Comparison of ENCODE assay signal across 11 mouse cellular contexts in the genomic region with DNA sequence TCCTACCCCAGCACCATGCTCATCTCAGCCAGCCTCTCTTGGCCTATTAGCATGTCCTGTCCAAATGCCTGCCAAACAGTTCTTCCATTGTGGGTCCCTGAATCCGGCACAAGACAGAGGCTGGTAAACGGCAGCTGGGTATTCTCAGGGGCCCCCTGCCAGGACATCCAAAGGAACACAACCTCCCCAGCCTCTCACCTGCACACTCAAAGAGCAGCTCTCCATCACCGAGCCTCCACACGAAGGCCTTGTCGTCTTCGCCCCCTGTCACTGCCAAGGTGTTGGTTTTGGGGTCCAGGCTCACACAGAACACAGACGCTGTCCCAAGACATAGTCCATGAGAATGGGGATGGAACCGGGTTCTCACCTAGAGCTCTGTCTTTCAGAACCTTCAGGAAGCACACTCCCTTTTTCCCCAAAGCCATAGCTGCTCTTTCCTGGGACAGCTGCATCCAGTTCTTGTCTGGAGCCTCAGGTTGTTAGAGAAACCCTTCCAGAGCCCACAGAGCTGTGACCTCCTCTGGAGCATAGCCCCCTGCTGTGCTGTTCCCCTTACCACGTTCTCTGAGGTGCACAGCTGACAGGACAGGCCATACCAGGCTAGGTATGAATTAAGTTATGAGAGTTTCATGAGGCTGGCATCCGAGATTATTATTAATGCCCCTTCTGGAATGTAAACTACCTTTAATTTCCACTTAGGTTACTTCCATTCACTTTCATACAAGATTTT. TPM values are rescaled to one million over a fixed set of nuclear protein-coding genes. Genes with fewer than 3 reads are reported as not detected.
DNase-seq lines count a peak whose midpoint lies in the region; ATAC-seq lines count a peak whose summit lies in the region.
"Had no signal": no experiment of that assay in that cellular context is flagged by ENCODE, and none has a peak within 500 bp of the region (broad histone marks: within the 10 kb centered on the region; RNA-seq: fewer than 3 reads in every experiment).

No protein-coding gene starts in this region.

- no peaks in the 10 kb centered on the region for H3K27me3 ChIP-seq in kidney, embryonic 14.5 days (ENCODE audit: control insufficient read depth, insufficient read depth, low read length)
- no peaks in the 10 kb centered on the region for H3K27me3 ChIP-seq in embryonic facial prominence, embryonic 15.5 days
- H3K27me3 ChIP-seq in liver, embryonic 13.5 days: no peaks in the 10 kb centered on the region

- no peaks in the 10 kb centered on the region for H3K9me3 ChIP-seq in kidney, embryonic 14.5 days (ENCODE audit: control insufficient read depth, low read length)
- H3K9me3 ChIP-seq in embryonic facial prominence, embryonic 15.5 days (replicated peaks): no peaks in the 10 kb centered on the region
- H3K9me3 ChIP-seq in liver, embryonic 13.5 days (replicated peaks): no peaks in the 10 kb centered on the region

- H3K4me1 ChIP-seq in kidney, embryonic 14.5 days (ENCODE audit: control insufficient read depth, insufficient read depth, low read length): peaks cover 10% of the 10 kb centered on the region
- peaks cover 29% of the 10 kb centered on the region for H3K4me1 ChIP-seq in embryonic facial prominence, embryonic 15.5 days
- H3K4me1 ChIP-seq in liver, embryonic 13.5 days (replicated peaks): peaks cover 46% of the 10 kb centered on the region

- peak; percentile 27 to 38 for DNase-seq in adrenal gland, adult (ENCODE audit: inconsistent age in 2 of 2, low spot score in 1 of 2)
- DNase-seq in adrenal gland, postnatal 25 days: no peak
- DNase-seq in kidney, postnatal 36 days: no peak
- DNase-seq in liver, embryonic 13.5 days: no peak
- no peak for DNase-seq in thymus, postnatal 14 days
- DNase-seq in MN1 (ENCODE audit: low spot score): no peak
- DNase-seq: adrenal gland, postnatal 14 days; cerebellum, postnatal 36 days had no signal

- no peak overlapping the region for H3K4me2 ChIP-seq in kidney, embryonic 14.5 days (replicated peaks; ENCODE audit: low read depth, low read length)
- H3K4me2 ChIP-seq in embryonic facial prominence, embryonic 15.5 days (replicated peaks): peak overlapping the region; percentile 81
- H3K4me2 ChIP-seq in liver, embryonic 13.5 days: peak overlapping the region; percentile 91

- 92% methylated on average over 10 of the region's 10 CpGs for WGBS in kidney, embryonic 14.5 days
- 91% methylated on average over 10 of the region's 10 CpGs for WGBS in embryonic facial prominence, embryonic 15.5 days
- 83% methylated on average over 10 of the region's 10 CpGs for WGBS in liver, embryonic 13.5 days (ENCODE audit: insufficient replicate concordance)

- H3K9ac ChIP-seq in kidney, embryonic 14.5 days (ENCODE audit: low read depth, low read length): 0 out of 2 replicates have a peak overlapping the region, but pooled peaks have one; percentile 7
- H3K9ac ChIP-seq in embryonic facial prominence, embryonic 15.5 days: no peak overlapping the region
- peak overlapping the region; percentile 26; the same call in 1 of the 2 replicates for H3K9ac ChIP-seq in liver, embryonic 13.5 days

- ATAC-seq in kidney, embryonic 14.5 days (ENCODE audit: low FRiP score, low TSS enrichment): no peak
- no peak for ATAC-seq in embryonic facial prominence, embryonic 15.5 days (ENCODE audit: insufficient number of reproducible peaks, low FRiP score, low TSS enrichment, low read depth)
- no peak for ATAC-seq in liver, embryonic 13.5 days (ENCODE audit: low read depth)

- peaks cover 45% of the 10 kb centered on the region for H3K36me3 ChIP-seq in kidney, embryonic 14.5 days (ENCODE audit: control insufficient read depth, insufficient read depth, low read length)
- peaks cover 46% of the 10 kb centered on the region for H3K36me3 ChIP-seq in embryonic facial prominence, embryonic 15.5 days
- H3K36me3 ChIP-seq in liver, embryonic 13.5 days: peaks cover 44% of the 10 kb centered on the region

- no peak overlapping the region for H3K4me3 ChIP-seq in kidney, embryonic 14.5 days (ENCODE audit: low read length)
- no peak overlapping the region for H3K4me3 ChIP-seq in embryonic facial prominence, embryonic 15.5 days (replicated peaks)
- 0 out of 2 replicates have a peak overlapping the region, but pooled peaks have one; percentile 3 for H3K4me3 ChIP-seq in liver, embryonic 13.5 days (replicated peaks)

- no peak overlapping the region for H3K27ac ChIP-seq in kidney, embryonic 14.5 days (ENCODE audit: low read depth, low read length)
- no peak overlapping the region for H3K27ac ChIP-seq in embryonic facial prominence, embryonic 15.5 days (replicated peaks)
- H3K27ac ChIP-seq in liver, embryonic 13.5 days: peak overlapping the region; percentile 29; the same call in 1 of the 2 replicates

RNA-seq across cellular contexts. Expression of gene Aamp, which starts 1.5 kb away (rescaled TPM):
- 157 and 183 TPM in 2 replicates for total RNA-seq in adrenal gland, postnatal 25 days (2021)
- polyA plus RNA-seq in kidney, embryonic 14.5 days (2014; fragmentation: Nextera tagmentation; extraction: Ambion mirVana): 249 and 258 TPM in 2 replicates
- polyA plus RNA-seq in embryonic facial prominence, embryonic 15.5 days (2015; fragmentation: Nextera tagmentation; extraction: Ambion mirVana): 247 and 256 TPM in 2 replicates
- polyA plus RNA-seq in liver, embryonic 13.5 days (2015; fragmentation: Nextera tagmentation; extraction: Ambion mirVana): 104 and 107 TPM in 2 replicates

RNA-seq across cellular contexts. Expression of gene Pnkd, which starts 1.7 kb away (rescaled TPM):
- total RNA-seq in adrenal gland, postnatal 25 days (2021): 65.2 and 75.9 TPM in 2 replicates
- 126 and 154 TPM in 2 replicates for polyA plus RNA-seq in kidney, embryonic 14.5 days (2014; fragmentation: Nextera tagmentation; extraction: Ambion mirVana)
- polyA plus RNA-seq in embryonic facial prominence, embryonic 15.5 days (2015; fragmentation: Nextera tagmentation; extraction: Ambion mirVana): 120 and 130 TPM in 2 replicates
- 36.5 and 39.8 TPM in 2 replicates for polyA plus RNA-seq in liver, embryonic 13.5 days (2015; fragmentation: Nextera tagmentation; extraction: Ambion mirVana)

RNA-seq across cellular contexts. Expression of gene Gpbar1, which starts 4.7 kb away (rescaled TPM):
- not detected in 2 replicates for total RNA-seq in adrenal gland, postnatal 25 days (2021)
- 2.5 and 3.2 TPM in 2 replicates for polyA plus RNA-seq in kidney, embryonic 14.5 days (2014; fragmentation: Nextera tagmentation; extraction: Ambion mirVana)
- not detected in 2 replicates for polyA plus RNA-seq in embryonic facial prominence, embryonic 15.5 days (2015; fragmentation: Nextera tagmentation; extraction: Ambion mirVana)
- polyA plus RNA-seq in liver, embryonic 13.5 days (2015; fragmentation: Nextera tagmentation; extraction: Ambion mirVana): 0.64 and 0.75 TPM in 2 replicates
- total RNA-seq: adrenal gland, postnatal 14 days; layer of hippocampus, postnatal 10 days had no signal

RNA-seq across cellular contexts. Expression of gene Tmbim1, which starts 22.4 kb away (rescaled TPM):
- 83.1 and 84.7 TPM in 2 replicates for total RNA-seq in adrenal gland, postnatal 25 days (2021)
- 16.3 and 18.1 TPM in 2 replicates for polyA plus RNA-seq in kidney, embryonic 14.5 days (2014; fragmentation: Nextera tagmentation; extraction: Ambion mirVana)
- polyA plus RNA-seq in embryonic facial prominence, embryonic 15.5 days (2015; fragmentation: Nextera tagmentation; extraction: Ambion mirVana): 56.6 and 63.9 TPM in 2 replicates
- 15.9 and 18.0 TPM in 2 replicates for polyA plus RNA-seq in liver, embryonic 13.5 days (2015; fragmentation: Nextera tagmentation; extraction: Ambion mirVana)

RNA-seq across cellular contexts. Expression of gene Arpc2, which starts 47.2 kb away (rescaled TPM):
- total RNA-seq in adrenal gland, postnatal 25 days (2021): 170 and 172 TPM in 2 replicates
- polyA plus RNA-seq in kidney, embryonic 14.5 days (2014; fragmentation: Nextera tagmentation; extraction: Ambion mirVana): 378 and 417 TPM in 2 replicates
- 401 and 415 TPM in 2 replicates for polyA plus RNA-seq in embryonic facial prominence, embryonic 15.5 days (2015; fragmentation: Nextera tagmentation; extraction: Ambion mirVana)
- polyA plus RNA-seq in liver, embryonic 13.5 days (2015; fragmentation: Nextera tagmentation; extraction: Ambion mirVana): 226 and 264 TPM in 2 replicates

Comparison
In these comparisons a context has a peak if more than half of its experiments do, and no peak if none do; other contexts are left out.
1. DNase-seq: peak in adrenal gland, adult (2 of 2); none in adrenal gland, postnatal 25 days (single experiment), kidney, postnatal 36 days (0 of 2), liver, embryonic 13.5 days (single experiment), thymus, postnatal 14 days (single experiment) and MN1 (single experiment).